Mouse (Mus musculus) cerebellum, adult 2 months (tissue): Measurements from ENCODE around the gene Tgoln1.

Experiments
- CTCF ChIP-seq: fragments of 200-500 bp; IDR thresholded peaks from 2 replicates; pipeline ENCODE4 v1.5.1; 2011; ENCODE audit warnings: low read depth, mild to moderate bottlenecking, control low read depth, low read length, moderate library complexity, borderline replicate concordance; ENCODE audit not compliant: insufficient read depth
- POLR2A ChIP-seq: fragments of 200-500 bp; IDR thresholded peaks from 2 replicates; pipeline ENCODE4 v1.6.1; 2011; ENCODE audit warnings: low read length, control low read depth, borderline replicate concordance; ENCODE audit not compliant: insufficient read depth

- TF ChIP-seq CTCF (no peak), POLR2A (no peak)
Observed at GRCm38 (mm10) chr6:72641218-72641954, 24.6 kb upstream of the Tgoln1 start.
